Mouse (Mus musculus) heart, postnatal 0 days (tissue): ENCODE data around the gene AC131692.1. TPM values are rescaled to one million over a fixed set of nuclear protein-coding genes. Genes with fewer than 3 reads are reported as not detected.

Experiments
- ATAC-seq: fragments of 200-750 bp; cut with Nextera tagmentation; 2 replicates; pipeline ENCODE4 v1.8.0; 2017; ENCODE audit warnings: low read depth, moderate number of reproducible peaks, moderate library complexity; ENCODE audit not compliant: insufficient read depth
- DNase-seq: peaks from one replicate; pipeline ENCODE4 v3.0.0-alpha.2; 2016; ENCODE audit warnings: low spot score
- H3K27ac ChIP-seq: fragments of 300-500 bp; sonication (generic); 2 replicates; pipeline ENCODE4 v1.5.1; 2014; ENCODE audit warnings: low read depth, mild to moderate bottlenecking
- H3K27me3 ChIP-seq: fragments of 300-500 bp; sonication (generic); 2 replicates; pipeline ENCODE4 v1.6.1; 2014; ENCODE audit warnings: low read length, mixed read lengths; ENCODE audit not compliant: control insufficient read depth, insufficient read depth
- H3K36me3 ChIP-seq: fragments of 300-500 bp; sonication (generic); replicated peaks from 2 replicates; pipeline ENCODE4 v1.6.1; 2014; ENCODE audit warnings: low read length, mixed read lengths; ENCODE audit not compliant: control insufficient read depth, insufficient read depth
- H3K4me1 ChIP-seq: fragments of 300-500 bp; sonication (generic); 2 replicates; pipeline ENCODE4 v1.6.1; 2014; ENCODE audit warnings: antibody characterized with exemption; ENCODE audit not compliant: control insufficient read depth, insufficient read depth
- H3K4me2 ChIP-seq: fragments of 300-500 bp; sonication (generic); 2 replicates; pipeline ENCODE4 v1.6.1; 2014; ENCODE audit warnings: low read depth, mild to moderate bottlenecking, low read length, moderate library complexity
- H3K4me3 ChIP-seq: fragments of 300-500 bp; sonication (generic); 2 replicates; pipeline ENCODE4 v1.5.1; 2014; ENCODE audit warnings: low read depth, low read length
- H3K9ac ChIP-seq: fragments of 300-500 bp; sonication (generic); replicated peaks from 2 replicates; pipeline ENCODE4 v1.6.1; 2014; ENCODE audit warnings: low read depth, low read length, mixed read lengths
- H3K9me3 ChIP-seq: fragments of 300-500 bp; sonication (generic); replicated peaks from 2 replicates; pipeline ENCODE4 v1.6.1; 2016; ENCODE audit warnings: low read length; ENCODE audit not compliant: control insufficient read depth
- CTCF ChIP-seq: IDR thresholded peaks from 2 replicates; pipeline ENCODE4 v1.5.1; 2016; ENCODE audit warnings: antibody characterized with exemption, control low read depth, low read depth
- EP300 ChIP-seq: IDR thresholded peaks from 2 replicates; pipeline ENCODE4 v1.6.1; 2016; ENCODE audit warnings: antibody characterized with exemption, low read depth
- WGBS: fragments of 180-500 bp; shearing (Covaris S2); extraction: QIAGEN DNeasy Blood & Tissue Kit; methylation state at CpG from one replicate; pipeline ENCODE4 v1.1.7; 2014; 5-methylcytosine and 5-hydroxymethylcytosine counted together
- polyA plus RNA-seq: library from polyadenylated mRNA; unstranded; fragments of >200 nt; fragmentation: Nextera tagmentation; extraction: Ambion mirVana; gene quantifications from 2 replicates; pipeline ENCODE4 v1.2.1, GENCODE M21; 2015
- total RNA-seq: library from RNA; depleted of rRNA; stranded (reverse); fragments of >200 nt; gene quantifications from 2 replicates; pipeline ENCODE4 v1.2.3, GENCODE M21; 2014; ENCODE audit warnings: low replicate concordance

The AC131692.1 gene
- total and polyA plus RNA-seq, 2 experiments from 2014 or later = not detected

GRCm38 (mm10) chr19:6079983-6080480 lies 14.2 kb upstream of the AC131692.1 start, which contains the start of gene Tmem262:
Gene Tmem262, plus strand, starts transcription at chr19:6080033.
- TF ChIP-seq EP300 (no peak), CTCF (no peak)
- Histone ChIP-seq H3K9me3 (no peaks in the 10 kb centered on the region), H3K4me2 (no peak within 1 kb of the TSS), H3K9ac (no peak within 1 kb of the TSS), H3K4me3 (no peak within 1 kb of the TSS), H3K36me3 (peaks cover 30% of the 10 kb centered on the region), H3K27ac (no peak within 1 kb of the TSS), H3K27me3 (no peaks in the 10 kb centered on the region), H3K4me1 (peaks cover 18% of the 10 kb centered on the region)
- ATAC-seq (no peak), DNase-seq (no peak)
- 87% methylated on average over 12 of the region's 12 CpGs for WGBS

- no peak for DNase-seq
- H3K4me3 ChIP-seq = no peak within 1 kb of the TSS
- no peak for ATAC-seq
- H3K9me3 ChIP-seq = no peaks in the 10 kb centered on the region
- H3K4me1 ChIP-seq = peaks cover 17% of the 10 kb centered on the region
- no peak within 1 kb of the TSS for H3K27ac ChIP-seq
- H3K27me3 ChIP-seq = no peaks in the 10 kb centered on the region
- 86% methylated on average over 9 of the region's 9 CpGs for WGBS
- TF ChIP-seq CTCF (no peak), EP300 (no peak)
- no peak within 1 kb of the TSS for H3K9ac ChIP-seq
- peaks cover 28% of the 10 kb centered on the region for H3K36me3 ChIP-seq
- H3K4me2 ChIP-seq = no peak within 1 kb of the TSS
Observed at GRCm38 (mm10) chr19:6082156-6082555, 12.1 kb upstream of the AC131692.1 start, which contains the start of gene Gm28374. Gene Gm28374, minus strand, starts transcription at chr19:6082256.

- Histone ChIP-seq H3K27me3 (no peaks in the 10 kb centered on the region), H3K4me2 (peak within 1 kb of the TSS; percentile 87), H3K9me3 (no peaks in the 10 kb centered on the region), H3K4me3 (peak within 1 kb of the TSS; percentile 72), H3K27ac (peak within 1 kb of the TSS; percentile 60), H3K36me3 (peaks cover 38% of the 10 kb centered on the region), H3K9ac (peak within 1 kb of the TSS; percentile 73), H3K4me1 (peaks cover 13% of the 10 kb centered on the region)
- WGBS = under 1% methylated on average over 58 of the region's 58 CpGs
- DNase-seq (peak; percentile 96), ATAC-seq (peak; percentile 92)
- TF ChIP-seq EP300 (0 out of 2 replicates have a peak, but pooled peaks have one; percentile 56), CTCF (no peak)
Observed at GRCm38 (mm10) chr19:6084478-6085248, 9.6 kb upstream of the AC131692.1 start, which contains the start of the genes Zfpl1 and Cdca5. Gene Zfpl1, minus strand, starts transcription at chr19:6084956. Gene Cdca5, plus strand, starts transcription at chr19:6084983.

GRCm38 (mm10) chr19:6085417-6085879 lies 8.8 kb upstream of the AC131692.1 start:
- no peaks in the 10 kb centered on the region for H3K27me3 ChIP-seq
- no peaks in the 10 kb centered on the region for H3K9me3 ChIP-seq
- H3K36me3 ChIP-seq = peaks cover 38% of the 10 kb centered on the region
- peak; percentile 59 for ATAC-seq
- H3K4me3 ChIP-seq = peak overlapping the region; percentile 72
- peak overlapping the region; percentile 87 for H3K4me2 ChIP-seq
- peak overlapping the region; percentile 52; the same call in 1 of the 2 replicates for H3K27ac ChIP-seq
- TF ChIP-seq CTCF (no peak), EP300 (no peak)
- peak; percentile 50 for DNase-seq
- peak overlapping the region; percentile 44 for H3K9ac ChIP-seq
- peaks cover 13% of the 10 kb centered on the region for H3K4me1 ChIP-seq
- 0% methylated on average over 17 of the region's 17 CpGs for WGBS

- TF ChIP-seq EP300 (no peak), CTCF (no peak)
- peaks cover 11% of the 10 kb centered on the region for H3K4me1 ChIP-seq
- DNase-seq = no peak
- WGBS = 89% methylated on average over 13 of the region's 13 CpGs
- H3K9me3 ChIP-seq = no peaks in the 10 kb centered on the region
- no peak overlapping the region for H3K27ac ChIP-seq
- no peak overlapping the region for H3K4me3 ChIP-seq
- no peaks in the 10 kb centered on the region for H3K27me3 ChIP-seq
- ATAC-seq = no peak
- peaks cover 41% of the 10 kb centered on the region for H3K36me3 ChIP-seq
- H3K9ac ChIP-seq = no peak overlapping the region
- no peak overlapping the region for H3K4me2 ChIP-seq
Observed at GRCm38 (mm10) chr19:6088841-6089240, 5.4 kb upstream of the AC131692.1 start.
